Mouse (Mus musculus) myocyte (in vitro differentiated cells): ENCODE measurements at regions not wholly inside any gene's neighbourhood (a gene's known extent, or its start where the extent isn't known, plus 50 kb on each side); places are given as distances from the start of the nearest gene placed in this dataset.

Source experiments
- CEBPB ChIP-seq: IDR thresholded peaks from 2 replicates; pipeline ENCODE4 v1.6.1; 2011; ENCODE audit warnings: mild to moderate bottlenecking, moderate library complexity; ENCODE audit not compliant: poor library complexity, insufficient read depth, severe bottlenecking
- E2F4 ChIP-seq: IDR thresholded peaks from one replicate; pipeline ENCODE4 v1.6.1; 2011; ENCODE audit warnings: mild to moderate bottlenecking, control low read depth, moderate library complexity; ENCODE audit not compliant: insufficient read depth
- MAX ChIP-seq: IDR thresholded peaks from one replicate; pipeline ENCODE4 v1.6.1; 2011; ENCODE audit warnings: low read depth, mild to moderate bottlenecking, control low read depth
- MYOD1 ChIP-seq, 3 experiments: IDR thresholded peaks; one replicate each; pipeline ENCODE4 v1.6.1; 2011; ENCODE audit warnings: control low read depth in 2 of 3, low read depth in 2 of 3, mild to moderate bottlenecking in 2 of 3, moderate library complexity in 1 of 3; ENCODE audit not compliant: insufficient read length in 2 of 3, control insufficient read depth in 1 of 3
- MYOG ChIP-seq, 3 experiments: IDR thresholded peaks; one replicate each; pipeline ENCODE4 v1.6.1; 2011; ENCODE audit warnings: control low read depth in 2 of 3, low read depth in 2 of 3, mild to moderate bottlenecking in 2 of 3; ENCODE audit not compliant: insufficient read length in 2 of 3, control insufficient read depth in 1 of 3, insufficient read depth in 1 of 3
- POLR2A ChIP-seq: IDR thresholded peaks from one replicate; pipeline ENCODE4 v1.6.1; 2011; ENCODE audit warnings: low read depth, mild to moderate bottlenecking, control low read depth, moderate library complexity; ENCODE audit not compliant: insufficient read length
- POLR2AphosphoS2 ChIP-seq: IDR thresholded peaks from one replicate; pipeline ENCODE4 v1.6.1; 2011; ENCODE audit warnings: low read depth, control low read depth; ENCODE audit not compliant: insufficient read length
- REST ChIP-seq: IDR thresholded peaks from one replicate; pipeline ENCODE4 v1.6.1; 2011; ENCODE audit warnings: mild to moderate bottlenecking, control low read depth, moderate library complexity; ENCODE audit not compliant: insufficient read depth, insufficient read length
- SRF ChIP-seq: IDR thresholded peaks from one replicate; pipeline ENCODE4 v1.6.1; 2011; ENCODE audit warnings: low read depth; ENCODE audit not compliant: control insufficient read depth, insufficient read length
- TCF12 ChIP-seq: IDR thresholded peaks from one replicate; pipeline ENCODE4 v1.6.1; 2011; ENCODE audit warnings: mild to moderate bottlenecking, control low read depth; ENCODE audit not compliant: poor library complexity, insufficient read depth, severe bottlenecking
- TCF3 ChIP-seq: IDR thresholded peaks from one replicate; pipeline ENCODE4 v1.6.1; 2011; ENCODE audit warnings: low read depth, control low read depth; ENCODE audit not compliant: insufficient read length
- USF1 ChIP-seq: IDR thresholded peaks from one replicate; pipeline ENCODE4 v1.6.1; 2011; ENCODE audit warnings: low read depth, mild to moderate bottlenecking, control low read depth, moderate library complexity

GRCm38 (mm10) chr16:73466296-73466695, 945.3 kb downstream of the Robo2 start:
- TF ChIP-seq MYOG (IDR thresholded peaks at IDR 0.05; ENCODE audit: control insufficient read depth in 1 of 3, insufficient read depth in 1 of 3, insufficient read length in 2 of 3, low read depth in 2 of 3) (no peak), POLR2A (no peak), MAX (no peak), POLR2AphosphoS2 (no peak), MYOD1 (IDR thresholded peaks at IDR 0.05; ENCODE audit: control insufficient read depth in 1 of 3, insufficient read length in 2 of 3, low read depth in 2 of 3) (no peak), TCF12 (no peak), USF1 (no peak), E2F4 (no peak), CEBPB (no peak), SRF (no peak), REST (no peak), TCF3 (no peak)
